Mouse (Mus musculus): ENCODE data around the gene Tnmd. TPM values are rescaled to one million over a fixed set of nuclear protein-coding genes. Genes with fewer than 3 reads are reported as not detected.

Tnmd gene
- total and polyA plus RNA-seq, 2 experiments from 2014 or later, result 0.22 TPM; not detected in 1

DNA sequence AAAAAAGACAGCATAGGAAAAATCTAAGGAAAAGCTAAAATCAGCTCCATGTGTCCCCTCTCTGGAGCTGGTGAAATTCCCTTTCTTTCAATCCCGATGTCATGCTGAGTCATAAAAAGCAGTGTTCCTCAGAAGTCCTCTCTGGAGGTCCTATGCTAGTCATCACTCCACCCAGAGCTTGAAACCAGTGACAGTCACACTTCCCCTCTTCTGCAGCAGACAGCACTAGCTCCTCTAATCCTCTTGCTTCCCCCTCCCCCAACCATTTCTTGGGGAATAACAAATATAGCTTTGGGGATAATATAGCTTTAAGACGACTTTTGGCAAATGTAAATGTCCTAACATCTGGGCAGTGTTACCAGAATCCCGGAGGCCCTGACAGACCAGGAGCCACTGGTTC is 57.5 kb downstream of the Tnmd start, which contains the start of gene Srpx2:
TSS of gene Srpx2 (plus strand) at position 166 of the 400 bp plus-strand sequence.
- no peak for DNase-seq (ENCODE audit: low spot score)
- no peak within 1 kb of the TSS for H3K27ac ChIP-seq (ENCODE audit: low read depth)
- H3K4me3 ChIP-seq (ENCODE audit: low read depth, low read length), result 0 out of 2 replicates have a peak within 1 kb of the TSS, but pooled peaks have one; percentile 12
- no peaks in the 10 kb centered on the region for H3K27me3 ChIP-seq (ENCODE audit: control insufficient read depth, insufficient read depth, low read length)
- no peaks in the 10 kb centered on the region for H3K9me3 ChIP-seq (replicated peaks; ENCODE audit: control insufficient read depth, low read length)
- WGBS, result 23% methylated on average over 3 of the region's 3 CpGs
- ATAC-seq (ENCODE audit: insufficient read depth, low read depth), result no peak; the same call in 1 of the 2 replicates
- H3K4me2 ChIP-seq (ENCODE audit: low read depth, low read length), result 0 out of 2 replicates have a peak within 1 kb of the TSS, but pooled peaks have one; percentile 11
- H3K36me3 ChIP-seq (replicated peaks; ENCODE audit: control insufficient read depth, insufficient read depth, low read length), result no peaks in the 10 kb centered on the region
- no peak within 1 kb of the TSS for H3K9ac ChIP-seq (replicated peaks; ENCODE audit: low read depth, low read length)
- no peak for TF ChIP-seq EP300 (IDR thresholded peaks at IDR 0.05; ENCODE audit: low read depth)
- no peak for TF ChIP-seq CTCF (IDR thresholded peaks at IDR 0.05; ENCODE audit: low read depth)
- H3K4me1 ChIP-seq (ENCODE audit: control insufficient read depth, insufficient read depth), result no peaks in the 10 kb centered on the region

DNA sequence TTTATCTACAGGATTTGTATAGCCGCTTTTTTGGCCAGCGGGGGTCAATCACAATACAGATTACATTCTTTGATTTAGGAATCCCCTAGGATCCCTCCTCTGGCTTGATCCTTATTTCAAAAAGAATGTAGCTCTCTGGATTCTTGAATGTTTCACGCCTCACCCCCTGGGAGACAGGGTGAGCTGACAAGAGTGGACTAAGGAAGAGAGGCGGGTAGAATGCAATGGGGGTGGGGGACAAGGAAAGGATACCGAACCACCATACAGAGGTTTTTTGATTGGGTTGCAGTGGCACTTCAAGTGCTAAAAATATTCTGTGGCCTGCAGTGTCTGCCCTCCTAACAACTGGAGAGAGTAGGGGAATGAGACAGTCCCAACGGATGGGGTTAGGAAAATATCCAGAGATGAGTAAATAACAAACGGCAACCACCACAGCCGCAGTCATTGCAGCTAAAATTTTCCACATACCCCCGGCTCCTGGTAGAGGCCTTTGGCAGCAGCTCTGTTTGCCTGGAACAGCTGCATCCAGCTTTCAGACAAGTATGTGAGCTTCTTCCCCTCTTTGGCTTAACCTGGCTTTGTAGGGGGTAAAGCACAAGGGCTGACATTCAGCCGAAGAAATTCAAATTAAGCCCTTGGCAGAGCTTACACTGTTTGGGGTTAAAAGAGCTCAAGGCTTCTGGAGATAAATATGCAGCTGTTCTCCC is 60.8 kb downstream of the Tnmd start:
- Histone ChIP-seq H3K9me3 (replicated peaks; ENCODE audit: control insufficient read depth, low read length) (no peaks in the 10 kb centered on the region), H3K27ac (ENCODE audit: low read depth) (no peak overlapping the region), H3K9ac (replicated peaks; ENCODE audit: low read depth, low read length) (no peak overlapping the region), H3K27me3 (ENCODE audit: control insufficient read depth, insufficient read depth, low read length) (no peaks in the 10 kb centered on the region), H3K4me1 (ENCODE audit: control insufficient read depth, insufficient read depth) (no peaks in the 10 kb centered on the region), H3K36me3 (replicated peaks; ENCODE audit: control insufficient read depth, insufficient read depth, low read length) (no peaks in the 10 kb centered on the region), H3K4me2 (ENCODE audit: low read depth, low read length) (peak overlapping the region; percentile 9; the same call in 1 of the 2 replicates), H3K4me3 (ENCODE audit: low read depth, low read length) (no peak overlapping the region)
- 31% methylated on average over 10 of the region's 10 CpGs for WGBS
- no peak for TF ChIP-seq CTCF (IDR thresholded peaks at IDR 0.05; ENCODE audit: low read depth)
- no peak for TF ChIP-seq EP300 (IDR thresholded peaks at IDR 0.05; ENCODE audit: low read depth)
- ATAC-seq (ENCODE audit: insufficient read depth, low read depth) (0 out of 2 replicates have a peak, but pooled peaks have one; percentile 24), DNase-seq (ENCODE audit: low spot score) (no peak)

DNA sequence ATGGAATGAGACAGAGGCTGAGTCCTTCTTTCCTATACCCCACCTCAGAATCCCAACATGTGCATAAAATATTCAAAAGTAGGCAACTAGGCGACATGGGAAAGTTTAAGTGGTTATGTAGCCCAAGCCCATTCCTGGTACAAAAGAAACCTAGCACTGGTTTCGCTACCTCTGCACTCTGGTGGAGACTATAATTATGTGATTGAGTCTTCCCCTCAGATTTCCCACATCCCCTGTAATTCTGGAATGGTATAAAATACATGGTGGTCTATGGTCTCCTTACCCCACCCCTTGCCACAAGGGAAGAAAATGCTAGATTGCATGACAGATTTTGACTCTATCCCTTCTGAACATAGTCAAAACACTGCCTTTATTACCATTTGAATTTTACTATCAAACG is 62.2 kb downstream of the Tnmd start:
- H3K9ac ChIP-seq (replicated peaks; ENCODE audit: low read depth, low read length), result no peak overlapping the region
- no peaks in the 10 kb centered on the region for H3K9me3 ChIP-seq (replicated peaks; ENCODE audit: control insufficient read depth, low read length)
- H3K36me3 ChIP-seq (replicated peaks; ENCODE audit: control insufficient read depth, insufficient read depth, low read length), result no peaks in the 10 kb centered on the region
- 83% methylated on average over 3 of the region's 3 CpGs for WGBS
- no peak overlapping the region for H3K4me3 ChIP-seq (ENCODE audit: low read depth, low read length)
- H3K4me2 ChIP-seq (ENCODE audit: low read depth, low read length), result no peak overlapping the region
- H3K27ac ChIP-seq (ENCODE audit: low read depth), result no peak overlapping the region
- no peaks in the 10 kb centered on the region for H3K4me1 ChIP-seq (ENCODE audit: control insufficient read depth, insufficient read depth)
- ATAC-seq (ENCODE audit: insufficient read depth, low read depth) (no peak), DNase-seq (ENCODE audit: low spot score) (no peak)
- H3K27me3 ChIP-seq (ENCODE audit: control insufficient read depth, insufficient read depth, low read length), result no peaks in the 10 kb centered on the region
- no peak for TF ChIP-seq CTCF (IDR thresholded peaks at IDR 0.05; ENCODE audit: low read depth)
- no peak for TF ChIP-seq EP300 (IDR thresholded peaks at IDR 0.05; ENCODE audit: low read depth)

DNA sequence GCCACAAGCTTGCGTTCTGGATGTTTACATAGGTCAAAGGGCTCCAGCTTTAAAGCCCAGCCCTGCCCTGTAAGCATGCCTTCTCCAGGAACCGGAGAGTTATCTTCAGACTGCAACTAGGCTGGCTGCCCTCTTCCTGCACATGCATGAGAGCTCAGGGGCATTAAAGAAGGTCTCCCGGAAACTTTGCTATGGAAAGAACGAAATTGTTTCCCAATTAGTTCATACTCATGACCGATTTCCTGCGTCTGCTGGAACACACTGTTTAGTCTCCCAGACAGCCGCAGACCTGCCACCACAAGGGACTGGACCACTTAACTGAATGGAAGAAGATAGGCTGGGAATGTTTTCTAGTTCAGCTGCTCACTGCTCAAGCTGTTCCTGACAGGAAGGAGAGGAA is 63.4 kb downstream of the Tnmd start:
- Histone ChIP-seq H3K27ac (ENCODE audit: low read depth) (peak overlapping the region; percentile 11; the same call in 1 of the 2 replicates), H3K4me1 (ENCODE audit: control insufficient read depth, insufficient read depth) (no peaks in the 10 kb centered on the region), H3K9ac (replicated peaks; ENCODE audit: low read depth, low read length) (no peak overlapping the region), H3K9me3 (replicated peaks; ENCODE audit: control insufficient read depth, low read length) (no peaks in the 10 kb centered on the region), H3K27me3 (ENCODE audit: control insufficient read depth, insufficient read depth, low read length) (no peaks in the 10 kb centered on the region), H3K4me2 (ENCODE audit: low read depth, low read length) (no peak overlapping the region), H3K4me3 (ENCODE audit: low read depth, low read length) (no peak overlapping the region), H3K36me3 (replicated peaks; ENCODE audit: control insufficient read depth, insufficient read depth, low read length) (no peaks in the 10 kb centered on the region)
- ATAC-seq (ENCODE audit: insufficient read depth, low read depth), result peak; percentile 73
- 20% methylated on average over 7 of the region's 7 CpGs for WGBS
- TF ChIP-seq CTCF (IDR thresholded peaks at IDR 0.05; ENCODE audit: low read depth) (no peak), EP300 (IDR thresholded peaks at IDR 0.05; ENCODE audit: low read depth) (no peak)
- peak; percentile 64 for DNase-seq (ENCODE audit: low spot score)

Other genes with a start within 250 kb of the Tnmd start
- gene Pcdh19, start 162.0 kb upstream of the Tnmd start, total RNA-seq (2014; rRNA removed; ENCODE audit: low replicate concordance), result 4.3 and 4.7 TPM in 2 replicates
- 1.2 and 1.4 TPM in 2 replicates for gene Pcdh19, start 162.0 kb upstream of the Tnmd start, polyA plus RNA-seq (2015; fragmentation: Nextera tagmentation; extraction: Ambion mirVana)
- 40.1 and 85.2 TPM in 2 replicates for gene Tspan6, start 47.4 kb downstream of the Tnmd start, total RNA-seq (2014; rRNA removed; ENCODE audit: low replicate concordance)
- gene Tspan6, start 47.4 kb downstream of the Tnmd start, polyA plus RNA-seq (2015; fragmentation: Nextera tagmentation; extraction: Ambion mirVana), result 69.1 and 70.0 TPM in 2 replicates
- 8.2 and 8.9 TPM in 2 replicates for gene Srpx2, start 57.4 kb downstream of the Tnmd start, total RNA-seq (2014; rRNA removed; ENCODE audit: low replicate concordance)
- 8.5 TPM in 2 replicates for gene Srpx2, start 57.4 kb downstream of the Tnmd start, polyA plus RNA-seq (2015; fragmentation: Nextera tagmentation; extraction: Ambion mirVana)
- 0.08 and 1.8 TPM in 2 replicates for gene Sytl4, start 130.8 kb downstream of the Tnmd start, total RNA-seq (2014; rRNA removed; ENCODE audit: low replicate concordance)
- 1.1 and 1.2 TPM in 2 replicates for gene Sytl4, start 130.8 kb downstream of the Tnmd start, polyA plus RNA-seq (2015; fragmentation: Nextera tagmentation; extraction: Ambion mirVana)
- gene Cstf2, start 208.2 kb downstream of the Tnmd start, total RNA-seq (2014; rRNA removed; ENCODE audit: low replicate concordance), result 15.3 and 20.6 TPM in 2 replicates
- 11.0 and 12.3 TPM in 2 replicates for gene Cstf2, start 208.2 kb downstream of the Tnmd start, polyA plus RNA-seq (2015; fragmentation: Nextera tagmentation; extraction: Ambion mirVana)